Mouse (Mus musculus): Measurements from ENCODE around the gene Cers2. TPM values are rescaled to one million over a fixed set of nuclear protein-coding genes. Genes with fewer than 3 reads are reported as not detected.
"Not testable (repeated sequence)": the region's sequence is repeated elsewhere in the genome, so short reads cannot be mapped to it uniquely, and the experiment has no call there.

Gene Cers2
- polyA plus RNA-seq, 1 experiment from 2014 or later, result 93.8 TPM

- H3K4me1 ChIP-seq (replicated peaks); ATAC-seq; H3K9ac ChIP-seq (replicated peaks); H3K27me3 ChIP-seq; H3K27ac ChIP-seq; H3K9me3 ChIP-seq: not testable (repeated sequence)
- H3K36me3 ChIP-seq, result peaks cover 26% of the 10 kb centered on the region
- WGBS, result 43% methylated on average over 9 of the region's 19 CpGs
- H3K4me2 ChIP-seq (replicated peaks), result peak overlapping the region; percentile 54
- peak overlapping the region; percentile 54 for H3K4me3 ChIP-seq (replicated peaks)
Measured at GRCm38 (mm10) chr3:95355911-95356544, 41.4 kb downstream of the Cers2 start.

GRCm38 (mm10) chr3:95356701-95357449 is 42.3 kb downstream of the Cers2 start, which contains the start of gene Setdb1:
Gene Setdb1 (minus strand): TSS chr3:95357202.
- peak within 1 kb of the TSS; percentile 63 for H3K9ac ChIP-seq (replicated peaks)
- H3K9me3 ChIP-seq; H3K27me3 ChIP-seq; H3K4me1 ChIP-seq (replicated peaks): not testable (repeated sequence)
- peak; percentile 97 for ATAC-seq
- H3K27ac ChIP-seq, result 0 out of 2 replicates have a peak within 1 kb of the TSS, but pooled peaks have one; percentile 44
- H3K4me3 ChIP-seq (replicated peaks), result peak within 1 kb of the TSS; percentile 54
- under 1% methylated on average over 36 of the region's 57 CpGs for WGBS
- H3K4me2 ChIP-seq (replicated peaks), result peak within 1 kb of the TSS; percentile 54
- H3K36me3 ChIP-seq, result peaks cover 19% of the 10 kb centered on the region

GRCm38 (mm10) chr3:95357746-95358145 is 43.2 kb downstream of the Cers2 start:
- H3K36me3 ChIP-seq, result peaks cover 12% of the 10 kb centered on the region
- no peak overlapping the region for H3K27ac ChIP-seq
- no peaks in the 10 kb centered on the region for H3K27me3 ChIP-seq
- peaks cover 6% of the 10 kb centered on the region for H3K4me1 ChIP-seq (replicated peaks)
- H3K9me3 ChIP-seq, result no peaks in the 10 kb centered on the region
- no peak overlapping the region for H3K4me2 ChIP-seq (replicated peaks)
- H3K4me3 ChIP-seq (replicated peaks), result no peak overlapping the region
- peak; percentile 21; the same call in 1 of the 2 replicates for ATAC-seq
- WGBS, result 94% methylated on average over 2 of the region's 2 CpGs
- no peak overlapping the region for H3K9ac ChIP-seq (replicated peaks)

GRCm38 (mm10) chr3:95360276-95360675 is 45.7 kb downstream of the Cers2 start:
- not testable (repeated sequence) for H3K36me3 ChIP-seq; H3K4me2 ChIP-seq (replicated peaks); H3K9me3 ChIP-seq; H3K27me3 ChIP-seq; H3K4me3 ChIP-seq (replicated peaks); H3K27ac ChIP-seq; H3K9ac ChIP-seq (replicated peaks); ATAC-seq; H3K4me1 ChIP-seq (replicated peaks)
- WGBS, result 82% methylated on average over 3 of the region's 3 CpGs

GRCm38 (mm10) chr3:95370101-95370500 is 55.5 kb downstream of the Cers2 start:
- no peak overlapping the region for H3K27ac ChIP-seq
- no peaks in the 10 kb centered on the region for H3K36me3 ChIP-seq
- no peak for ATAC-seq
- no peaks in the 10 kb centered on the region for H3K27me3 ChIP-seq
- no peak overlapping the region for H3K9ac ChIP-seq (replicated peaks)
- no peaks in the 10 kb centered on the region for H3K4me1 ChIP-seq (replicated peaks)
- H3K9me3 ChIP-seq, result no peaks in the 10 kb centered on the region
- no peak overlapping the region for H3K4me3 ChIP-seq (replicated peaks)
- no peak overlapping the region for H3K4me2 ChIP-seq (replicated peaks)

Other genes starting within 250 kb of the Cers2 start
- 19.9 and 20.5 TPM in 2 replicates for gene Pip5k1a, start 207.9 kb upstream of the Cers2 start, polyA plus RNA-seq (2015; fragmentation: Nextera tagmentation; extraction: Ambion mirVana)
- 256 and 262 TPM in 2 replicates for gene Vps72, start 203.8 kb upstream of the Cers2 start, polyA plus RNA-seq (2015; fragmentation: Nextera tagmentation; extraction: Ambion mirVana)
- gene Tmod4, start 190.3 kb upstream of the Cers2 start, polyA plus RNA-seq (2015; fragmentation: Nextera tagmentation; extraction: Ambion mirVana), result 1.0 and 1.8 TPM in 2 replicates
- 99.2 and 103 TPM in 2 replicates for gene Scnm1, start 180.8 kb upstream of the Cers2 start, polyA plus RNA-seq (2015; fragmentation: Nextera tagmentation; extraction: Ambion mirVana)
- gene Lysmd1, start 180.7 kb upstream of the Cers2 start, polyA plus RNA-seq (2015; fragmentation: Nextera tagmentation; extraction: Ambion mirVana), result 36.2 and 38.1 TPM in 2 replicates
- 2.3 and 2.8 TPM in 2 replicates for gene Tnfaip8l2, start 172.4 kb upstream of the Cers2 start, polyA plus RNA-seq (2015; fragmentation: Nextera tagmentation; extraction: Ambion mirVana)
- 23.4 and 37.6 TPM in 2 replicates for gene Sema6c, start 154.3 kb upstream of the Cers2 start, polyA plus RNA-seq (2015; fragmentation: Nextera tagmentation; extraction: Ambion mirVana)
- 5.5 and 5.7 TPM in 2 replicates for gene Gabpb2, start 96.9 kb upstream of the Cers2 start, polyA plus RNA-seq (2015; fragmentation: Nextera tagmentation; extraction: Ambion mirVana)
- 66.8 and 68.4 TPM in 2 replicates for gene Cdc42se1, start 86.1 kb upstream of the Cers2 start, polyA plus RNA-seq (2015; fragmentation: Nextera tagmentation; extraction: Ambion mirVana)
- 253 and 276 TPM in 2 replicates for gene Mllt11, start 82.6 kb upstream of the Cers2 start, polyA plus RNA-seq (2015; fragmentation: Nextera tagmentation; extraction: Ambion mirVana)
- gene Gm128, start 73.2 kb upstream of the Cers2 start, polyA plus RNA-seq (2015; fragmentation: Nextera tagmentation; extraction: Ambion mirVana), result 0.23 and 0.26 TPM in 2 replicates
- 0.17 TPM in 1 of 2 replicates, not detected in the other for gene Bnipl, start 63.6 kb upstream of the Cers2 start, polyA plus RNA-seq (2015; fragmentation: Nextera tagmentation; extraction: Ambion mirVana)
- 47.5 and 50.5 TPM in 2 replicates for gene Mindy1, start 33.4 kb upstream of the Cers2 start, polyA plus RNA-seq (2015; fragmentation: Nextera tagmentation; extraction: Ambion mirVana)
- gene Prune1, start 32.7 kb upstream of the Cers2 start, polyA plus RNA-seq (2015; fragmentation: Nextera tagmentation; extraction: Ambion mirVana), result 46.4 and 50.1 TPM in 2 replicates
- gene Anxa9, start 7.6 kb upstream of the Cers2 start, polyA plus RNA-seq (2015; fragmentation: Nextera tagmentation; extraction: Ambion mirVana), result 0.58 and 0.63 TPM in 2 replicates
- 45.7 and 49.9 TPM in 2 replicates for gene Setdb1, start 42.4 kb downstream of the Cers2 start, polyA plus RNA-seq (2015; fragmentation: Nextera tagmentation; extraction: Ambion mirVana)
- not detected in 2 replicates for gene 4930558C23Rik, start 88.0 kb downstream of the Cers2 start, polyA plus RNA-seq (2015; fragmentation: Nextera tagmentation; extraction: Ambion mirVana)
- 22.5 and 26.1 TPM in 2 replicates for gene Arnt, start 119.6 kb downstream of the Cers2 start, polyA plus RNA-seq (2015; fragmentation: Nextera tagmentation; extraction: Ambion mirVana)
- 4.8 and 5.8 TPM in 2 replicates for gene Ctsk, start 184.5 kb downstream of the Cers2 start, polyA plus RNA-seq (2015; fragmentation: Nextera tagmentation; extraction: Ambion mirVana)
- 10.5 and 10.6 TPM in 2 replicates for gene Ctss, start 212.0 kb downstream of the Cers2 start, polyA plus RNA-seq (2015; fragmentation: Nextera tagmentation; extraction: Ambion mirVana)
- gene Hormad1, start 244.9 kb downstream of the Cers2 start, polyA plus RNA-seq (2015; fragmentation: Nextera tagmentation; extraction: Ambion mirVana), result not detected in 2 replicates